Mouse (Mus musculus): Measurements from ENCODE around the gene Baz1a. TPM values are rescaled to one million over a fixed set of nuclear protein-coding genes. Genes with fewer than 3 reads are reported as not detected.
"Not testable (repeated sequence)": the region's sequence is repeated elsewhere in the genome, so short reads cannot be mapped to it uniquely, and the experiment has no call there.

Gene Baz1a
- total RNA-seq, 2 experiments from 2014 or later, result 3.6 to 4.1 TPM

DNA sequence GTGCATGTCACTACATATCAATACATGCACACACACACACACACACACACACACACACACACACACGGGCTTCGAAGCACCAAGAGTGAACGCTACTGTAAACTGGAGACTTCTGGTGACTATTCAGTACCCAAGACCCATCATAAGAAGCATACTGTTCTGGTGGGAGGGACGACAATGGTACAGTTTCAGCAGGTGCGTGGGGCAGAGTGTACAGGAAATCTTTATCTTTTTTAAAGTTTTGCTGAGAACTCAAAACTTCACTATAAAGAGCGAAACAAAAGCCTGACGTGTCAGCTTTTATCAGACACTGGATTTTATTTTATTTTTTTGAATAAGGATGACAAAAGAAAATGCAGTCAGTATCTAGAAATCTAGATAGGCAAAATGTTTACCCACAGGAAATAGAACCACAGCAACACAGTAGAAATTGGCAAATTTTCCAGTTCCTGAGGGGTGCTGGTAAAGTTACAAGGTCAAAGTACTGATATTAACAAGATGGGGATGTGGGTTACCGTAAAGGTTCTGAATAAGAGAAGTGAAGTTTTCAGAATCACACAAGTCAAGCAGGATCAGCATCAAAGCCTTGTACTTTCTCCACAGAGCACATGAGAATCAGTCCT lies 35.7 kb upstream of the Baz1a start:
- DNase-seq, result no peak
- intact Hi-C loops (cut with DNase I), result no loop called here
- Histone ChIP-seq H3K27ac (no peak overlapping the region), H3K4me3 (no peak overlapping the region)
- TF ChIP-seq CTCF (IDR thresholded peaks at IDR 0.05), result no peak

DNA sequence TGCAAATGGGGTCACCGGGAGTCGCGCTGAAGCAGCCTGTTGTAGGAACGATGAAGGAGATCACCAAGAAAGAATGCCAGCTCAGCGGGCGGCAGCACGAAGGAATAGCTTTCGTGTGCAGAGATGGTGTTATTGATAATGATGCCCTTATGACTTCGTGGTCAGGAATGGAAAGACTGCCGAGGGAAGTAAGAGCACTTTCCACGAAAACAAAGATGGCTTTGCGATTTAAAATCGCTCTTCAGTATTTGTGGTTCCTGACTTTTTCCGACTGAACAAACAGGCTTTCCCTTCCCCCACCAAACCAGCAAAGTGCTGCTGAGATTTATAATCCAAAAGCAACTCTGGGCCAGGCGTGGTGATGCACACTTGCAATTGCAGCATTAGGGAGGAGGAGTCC lies 26.9 kb upstream of the Baz1a start:
- DNase-seq, result no peak
- intact Hi-C loops (cut with DNase I), result no loop called here
- no peak for TF ChIP-seq CTCF (IDR thresholded peaks at IDR 0.05)
- Histone ChIP-seq H3K4me3 (no peak overlapping the region), H3K27ac (no peak overlapping the region)

DNA sequence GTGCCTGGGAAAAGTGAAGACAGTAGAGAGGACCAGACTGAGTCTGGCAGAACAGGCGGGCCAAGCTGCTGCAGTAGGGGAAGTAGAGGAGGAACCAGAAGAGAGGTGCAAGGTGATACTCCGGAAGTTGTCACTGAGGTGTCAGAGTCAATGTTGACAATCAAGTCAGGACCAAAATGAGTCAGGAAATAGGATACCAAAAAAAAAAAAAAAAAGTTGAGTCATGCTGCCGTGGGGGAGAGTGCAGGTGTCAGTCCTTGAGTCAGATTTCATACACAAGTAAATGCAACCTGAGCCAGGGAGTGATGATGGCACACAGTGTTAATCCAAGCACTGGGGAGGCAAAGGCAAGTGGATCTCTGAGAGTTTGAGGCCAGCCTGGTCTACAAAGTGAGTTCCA lies 12.9 kb upstream of the Baz1a start:
- no peak for TF ChIP-seq CTCF (IDR thresholded peaks at IDR 0.05)
- no peak overlapping the region for H3K27ac ChIP-seq
- H3K4me3 ChIP-seq, result no peak overlapping the region
- no peak for DNase-seq
- intact Hi-C loops (cut with DNase I), result no loop called here

DNA sequence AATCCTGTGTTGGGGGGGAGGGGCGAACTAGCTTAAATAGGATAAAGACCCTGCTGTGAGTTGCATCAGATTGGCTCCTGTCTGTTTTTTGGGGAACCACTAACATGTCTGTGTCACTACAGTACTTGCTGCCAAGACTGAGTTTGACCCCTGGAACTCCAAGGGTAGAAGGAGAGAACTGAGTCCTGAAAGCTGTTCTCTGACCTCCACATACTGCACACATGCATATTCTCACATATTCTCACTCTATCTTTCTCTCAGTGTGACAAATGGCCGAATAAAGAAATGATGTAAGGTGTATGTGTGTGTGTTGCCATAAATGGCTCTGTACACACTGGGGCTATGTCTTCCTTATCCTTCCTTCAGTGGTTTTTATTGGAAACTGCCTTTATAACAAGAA lies 9.1 kb upstream of the Baz1a start:
- H3K27ac ChIP-seq, result no peak overlapping the region
- H3K4me3 ChIP-seq, result no peak overlapping the region
- no peak for TF ChIP-seq CTCF (IDR thresholded peaks at IDR 0.05)
- intact Hi-C loops (cut with DNase I), result no loop called here
- no peak for DNase-seq

DNA sequence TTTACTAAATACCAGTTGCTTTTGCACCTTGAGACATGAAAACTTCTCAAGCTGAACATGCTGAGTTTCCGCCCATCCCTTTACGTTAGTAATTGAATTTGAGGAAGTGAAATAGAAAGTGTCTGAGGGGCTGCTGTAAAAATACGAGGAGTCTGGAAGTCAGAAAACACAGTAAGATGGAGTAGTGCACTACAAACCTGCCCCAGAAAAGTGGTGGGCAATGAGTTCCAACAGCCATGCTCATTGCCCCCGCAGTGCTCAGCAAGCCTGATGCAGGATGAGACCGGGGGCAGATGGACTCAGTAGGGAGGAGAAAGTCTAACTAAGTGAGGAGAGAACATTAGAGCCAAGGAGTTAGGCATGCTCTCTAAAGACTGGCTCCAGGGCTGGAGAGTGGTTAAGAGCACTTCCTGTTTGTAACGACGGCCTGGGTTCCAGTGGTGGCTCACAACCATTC lies 5.3 kb upstream of the Baz1a start:
- DNase-seq, result no peak
- TF ChIP-seq CTCF (IDR thresholded peaks at IDR 0.05), result no peak
- intact Hi-C loops (cut with DNase I), result no loop called here
- Histone ChIP-seq H3K4me3 (no peak overlapping the region), H3K27ac (no peak overlapping the region; the same call in 1 of the 2 replicates)

DNA sequence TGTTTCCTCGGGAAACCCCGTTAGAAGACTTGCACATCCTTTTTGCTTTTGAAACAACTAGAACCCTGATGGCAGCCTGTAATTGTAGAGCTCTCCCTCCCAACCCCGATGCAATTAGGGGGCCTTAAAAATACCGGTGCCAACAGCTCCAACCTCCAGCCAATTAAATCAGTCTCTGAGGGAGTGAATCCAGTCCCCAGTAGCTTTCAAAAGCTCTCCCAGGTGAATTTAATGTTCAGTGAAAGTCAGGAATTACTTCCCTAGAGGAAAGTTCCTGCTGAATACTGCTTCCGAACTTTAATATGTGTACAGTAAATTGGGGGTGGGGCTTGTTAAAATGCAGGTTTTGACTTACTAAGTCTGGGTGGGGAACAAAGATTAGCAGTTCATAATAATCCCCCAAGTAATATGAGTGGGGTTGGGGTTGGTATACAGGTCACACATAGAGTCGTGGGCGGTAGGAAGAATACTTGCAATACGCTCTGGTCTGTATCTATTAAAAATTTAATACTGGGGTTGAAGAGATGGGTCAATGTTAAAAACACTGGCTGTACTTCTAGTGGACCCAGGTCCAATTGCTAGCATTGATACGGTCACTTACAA lies 3.1 kb upstream of the Baz1a start:
- no peak for DNase-seq
- Histone ChIP-seq H3K27ac (no peak overlapping the region), H3K4me3 (no peak overlapping the region)
- no peak for TF ChIP-seq CTCF (IDR thresholded peaks at IDR 0.05)
- intact Hi-C loops (cut with DNase I), result no loop called here

DNA sequence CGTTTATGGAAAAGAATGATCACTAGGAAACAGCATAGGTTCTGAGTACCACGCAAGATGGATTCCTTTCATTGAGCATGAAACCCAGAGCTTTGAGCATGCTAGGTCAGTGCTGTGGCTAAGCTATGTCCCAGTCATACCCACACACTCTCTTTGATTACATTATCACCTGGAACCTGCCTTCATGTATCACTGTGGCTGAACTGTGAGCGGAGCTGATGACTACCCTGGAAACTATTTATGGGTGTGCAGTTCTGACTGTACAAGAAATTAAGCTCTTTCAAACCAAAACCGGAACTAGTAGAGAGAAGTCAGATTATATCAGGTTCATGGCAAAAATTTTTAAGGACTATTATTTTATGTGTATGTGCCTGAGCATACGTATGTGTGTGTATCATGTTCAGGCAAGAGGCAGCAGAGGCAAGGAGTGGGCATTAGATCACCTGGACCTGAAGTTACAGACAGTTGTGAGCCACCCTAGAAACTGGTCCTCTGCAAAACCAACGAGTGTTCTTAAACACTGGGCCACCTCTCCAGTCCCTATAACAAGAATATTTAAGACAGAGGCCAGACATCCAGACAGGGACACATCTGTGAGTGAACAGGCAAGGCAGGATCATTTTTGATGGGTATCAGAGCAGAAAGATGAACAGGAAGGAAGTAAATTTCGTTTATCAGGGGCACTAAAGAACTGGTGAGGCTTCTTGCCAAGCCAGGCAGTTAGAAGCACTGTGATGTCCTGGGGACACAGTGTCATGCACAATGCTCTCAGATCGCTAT lies 2.4 kb upstream of the Baz1a start:
- TF ChIP-seq CTCF (IDR thresholded peaks at IDR 0.05), result no peak
- no peak overlapping the region for H3K4me3 ChIP-seq
- intact Hi-C loops (cut with DNase I), result no loop called here
- no peak overlapping the region for H3K27ac ChIP-seq
- no peak for DNase-seq

DNA sequence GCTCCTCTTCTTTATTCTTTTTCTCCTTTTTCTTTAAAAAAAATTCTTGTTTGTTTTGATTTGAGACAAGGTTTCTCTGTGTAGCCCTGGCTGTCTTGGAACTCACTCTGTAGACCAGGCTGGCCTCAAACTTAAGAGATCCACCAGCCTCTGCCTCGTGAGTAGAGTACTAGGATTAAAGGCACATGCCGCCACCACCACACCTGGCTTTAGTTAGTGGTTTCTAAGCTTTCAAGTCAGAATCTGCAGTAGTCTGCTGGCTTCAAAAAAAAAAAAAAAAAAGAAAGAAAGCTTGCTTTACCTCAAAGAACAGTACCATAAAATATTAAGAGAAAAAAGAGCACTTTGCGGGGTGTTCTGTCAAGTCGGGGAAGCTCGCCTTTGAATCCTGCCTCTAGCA lies 1.3 kb upstream of the Baz1a start:
- intact Hi-C loops (cut with DNase I), result no loop called here
- Histone ChIP-seq H3K4me3 (no peak overlapping the region), H3K27ac (no peak overlapping the region)
- no peak for TF ChIP-seq CTCF (IDR thresholded peaks at IDR 0.05)
- DNase-seq, result no peak

DNA sequence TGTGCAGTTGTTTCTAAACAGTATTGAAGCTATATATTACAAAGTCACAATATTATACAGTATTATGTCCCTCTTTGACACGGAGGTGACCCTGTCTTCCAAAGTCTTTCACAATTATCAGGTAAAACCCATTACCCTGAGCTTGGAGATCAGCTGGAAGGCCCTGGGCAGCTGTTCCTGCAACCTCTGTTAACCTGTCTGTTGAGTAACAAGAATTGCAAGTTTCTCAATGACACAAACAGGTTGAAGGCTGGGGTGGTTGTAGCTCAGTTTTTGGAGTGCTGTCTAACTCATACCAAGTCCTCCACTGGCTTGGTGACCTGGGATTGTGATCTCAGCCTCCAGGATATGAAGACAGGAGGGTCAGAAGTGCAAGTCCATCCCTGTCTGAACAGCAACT lies 1.1 kb downstream of the Baz1a start:
- TF ChIP-seq CTCF (IDR thresholded peaks at IDR 0.05), result no peak
- Histone ChIP-seq H3K27ac (no peak overlapping the region), H3K4me3 (no peak overlapping the region)
- intact Hi-C loops (cut with DNase I), result no loop called here
- DNase-seq, result no peak

DNA sequence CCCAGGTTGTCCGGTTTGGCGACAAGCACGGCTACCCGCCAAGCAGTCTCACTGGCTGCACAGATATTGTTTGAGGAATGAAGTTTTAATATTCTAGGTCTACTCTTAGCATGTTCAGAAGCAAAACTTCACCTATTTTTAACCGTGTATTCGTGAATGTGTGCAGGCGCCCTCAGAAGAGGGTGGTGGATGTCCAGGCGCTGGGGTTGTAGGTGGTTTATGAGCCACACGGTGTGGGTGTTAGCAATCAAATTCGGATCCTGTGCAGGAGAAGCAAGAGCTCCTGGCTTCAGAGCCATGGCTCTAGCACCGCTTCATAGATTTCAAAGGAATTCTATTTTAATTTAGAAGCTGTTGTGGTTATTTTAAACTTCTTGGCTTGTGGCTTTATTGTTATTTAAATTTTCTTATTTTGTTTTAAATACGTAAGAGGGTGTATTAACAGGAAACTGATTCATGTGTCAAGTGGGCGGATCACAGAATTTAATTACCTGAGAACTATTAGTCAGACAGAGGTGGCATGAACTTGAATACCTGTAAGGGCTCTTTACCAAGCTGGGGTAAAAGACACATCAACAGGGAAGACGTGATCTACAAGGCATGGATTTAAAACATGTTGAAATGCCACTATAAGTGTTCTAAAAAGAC lies 6.7 kb downstream of the Baz1a start:
- no peak for TF ChIP-seq CTCF (IDR thresholded peaks at IDR 0.05)
- no peak for DNase-seq
- intact Hi-C loops (cut with DNase I), result no loop called here

DNA sequence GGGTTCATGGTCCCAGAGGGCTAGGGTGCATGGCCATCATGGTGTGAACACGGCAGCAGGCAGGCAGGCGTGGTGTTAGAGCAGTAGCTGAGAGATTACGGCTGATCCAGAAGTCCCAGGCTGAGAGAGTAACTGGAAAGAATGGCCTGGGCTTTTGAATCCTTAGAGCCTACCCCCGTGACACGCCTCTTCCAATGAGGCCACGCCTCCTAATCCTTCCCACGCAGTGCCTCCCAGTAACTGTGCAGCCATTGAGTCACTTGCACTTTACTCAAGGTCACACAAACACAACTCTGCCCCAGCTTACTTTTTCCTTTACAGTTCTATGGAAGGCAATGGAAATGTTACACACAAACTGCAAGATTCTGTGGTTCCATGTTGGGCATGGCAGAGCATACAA lies 8.1 kb downstream of the Baz1a start:
- intact Hi-C loops (cut with DNase I), result no loop called here
- Histone ChIP-seq H3K27ac (no peak overlapping the region), H3K4me3 (no peak overlapping the region)
- DNase-seq, result no peak
- no peak for TF ChIP-seq CTCF (IDR thresholded peaks at IDR 0.05)

More for the DNA sequence above, 6.7 kb downstream of the Baz1a start:
- Histone ChIP-seq H3K27ac (no peak overlapping the region), H3K4me3 (no peak overlapping the region)

DNA sequence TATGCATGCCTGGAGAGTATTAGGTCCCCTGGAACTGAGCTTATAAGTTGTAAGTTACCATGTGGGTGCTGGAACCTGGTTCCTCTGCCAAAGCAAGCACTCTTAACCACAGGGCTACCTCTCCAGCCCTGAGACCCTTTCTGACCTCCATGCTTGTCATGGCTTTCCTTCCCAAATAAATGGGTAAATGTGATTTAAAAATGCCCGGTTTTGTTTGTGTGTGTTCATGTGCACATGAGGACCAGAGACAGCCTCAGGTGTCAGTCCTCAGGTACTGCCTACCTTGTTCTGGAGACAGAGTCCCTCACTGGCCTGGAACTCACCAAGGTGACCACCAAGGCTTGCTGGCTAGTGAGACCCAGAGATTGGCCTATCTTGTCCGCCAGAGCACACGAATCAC lies 9.8 kb downstream of the Baz1a start:
- TF ChIP-seq CTCF (IDR thresholded peaks at IDR 0.05), result no peak

DNA sequence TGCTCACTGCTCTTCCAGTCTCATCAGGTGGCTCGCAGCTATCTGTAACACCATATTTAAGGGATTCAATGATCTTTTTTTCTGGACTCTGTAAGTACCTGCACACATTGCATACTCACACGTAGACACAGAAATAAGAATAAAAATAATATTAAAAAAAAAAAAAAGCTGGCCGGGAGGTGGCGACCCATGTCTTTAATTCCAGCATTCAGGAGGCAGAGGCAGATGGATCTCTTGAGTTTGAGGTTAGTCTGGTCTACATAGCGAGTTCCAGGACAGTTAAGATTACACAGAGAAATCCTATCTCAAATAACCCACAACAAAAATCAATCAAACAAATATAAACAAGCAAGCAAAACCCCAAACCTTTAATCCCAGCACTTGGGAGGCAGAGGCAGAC lies 10.3 kb downstream of the Baz1a start:
- intact Hi-C loops (cut with DNase I), result no loop called here
- H3K27ac ChIP-seq, result no peak overlapping the region
- TF ChIP-seq CTCF (IDR thresholded peaks at IDR 0.05), result no peak
- no peak overlapping the region for H3K4me3 ChIP-seq
- no peak for DNase-seq

More for the DNA sequence above, 9.8 kb downstream of the Baz1a start:
- intact Hi-C loops (cut with DNase I), result no loop called here
- DNase-seq, result no peak
- no peak overlapping the region for H3K27ac ChIP-seq
- H3K4me3 ChIP-seq, result no peak overlapping the region

DNA sequence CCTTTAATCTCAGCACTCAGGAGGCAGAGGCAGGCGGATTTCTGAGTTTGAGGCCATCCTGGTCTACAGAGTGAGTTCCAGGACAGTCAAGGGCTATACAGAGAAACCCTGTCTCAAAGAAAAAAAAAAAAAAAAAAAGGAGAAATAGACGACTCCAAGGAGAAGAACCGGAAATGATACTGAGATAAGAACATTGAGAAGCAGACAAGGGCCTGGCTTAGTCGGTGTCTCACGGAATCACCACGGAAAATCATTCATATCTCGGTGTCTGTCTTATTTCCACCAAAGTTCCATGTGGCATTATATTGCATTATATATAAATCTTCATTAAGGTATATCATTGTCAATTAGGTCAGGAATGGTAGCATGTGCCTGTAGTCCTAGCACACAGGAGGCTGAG lies 11.6 kb downstream of the Baz1a start:
- intact Hi-C loops (cut with DNase I); DNase-seq; H3K27ac ChIP-seq; H3K4me3 ChIP-seq: not testable (repeated sequence)

All from gastrocnemius, adult 2 months (tissue).